ENCODE assay signal across 10 mouse cellular contexts in the genomic region with DNA sequence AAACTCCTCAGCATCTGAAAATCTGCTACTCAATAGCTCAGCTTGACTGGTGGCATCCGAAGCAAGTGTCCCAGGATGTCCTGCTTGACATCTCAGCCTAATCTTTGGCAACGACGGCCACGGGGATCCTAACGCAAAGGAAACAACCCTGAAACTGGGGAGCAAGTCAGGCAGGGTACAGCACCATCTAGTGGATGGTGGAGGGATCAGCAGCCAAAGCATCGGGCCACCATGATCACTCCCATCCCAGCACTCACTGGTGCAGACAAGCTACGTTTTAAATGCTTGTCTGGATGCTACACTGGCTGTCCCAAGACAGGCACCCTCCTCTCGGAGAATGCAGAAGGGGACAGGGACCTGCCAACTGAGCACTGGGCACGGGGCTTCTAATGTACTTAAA. TPM values are rescaled to one million over a fixed set of nuclear protein-coding genes. Genes with fewer than 3 reads are reported as not detected.
DNase-seq lines count a peak whose midpoint lies in the region; ATAC-seq and TF ChIP-seq lines count a peak whose summit lies in the region.
"Had no signal": no experiment of that assay in that cellular context is flagged by ENCODE, and none has a peak within 500 bp of the region (broad histone marks: within the 10 kb centered on the region; RNA-seq: fewer than 3 reads in every experiment).

A gene (minus strand): TSS at position 156 of the 400 bp plus-strand sequence.

- no peak within 1 kb of the TSS for H3K4me3 ChIP-seq in heart, embryonic 10.5 days
- H3K4me3 ChIP-seq in E14TG2a.4 (replicated peaks; ENCODE audit: low read length), result no peak within 1 kb of the TSS
- peak within 1 kb of the TSS; percentile 56 for H3K4me3 ChIP-seq in megakaryocyte, embryonic 14.5 days (replicated peaks)
- H3K4me3 ChIP-seq: embryonic facial prominence, embryonic 13.5 days; neural tube, embryonic 13.5 days had no signal

- TF ChIP-seq CTCF in E14TG2a.4 (conservative IDR thresholded peaks at IDR 0.05; ENCODE audit: low read length), result peak; percentile 96

- H3K36me3 ChIP-seq in heart, embryonic 10.5 days, result peaks cover 27% of the 10 kb centered on the region
- H3K36me3 ChIP-seq in E14TG2a.4 (ENCODE audit: insufficient read depth, low read length), result peaks cover 28% of the 10 kb centered on the region
- peaks cover 34% of the 10 kb centered on the region for H3K36me3 ChIP-seq in megakaryocyte, embryonic 14.5 days (replicated peaks; ENCODE audit: low read length)

- H3K9me3 ChIP-seq in heart, embryonic 10.5 days, result no peaks in the 10 kb centered on the region
- no peaks in the 10 kb centered on the region for H3K9me3 ChIP-seq in E14TG2a.4 (ENCODE audit: low read length)
- no peaks in the 10 kb centered on the region for H3K9me3 ChIP-seq in megakaryocyte, embryonic 14.5 days
- H3K9me3 ChIP-seq: embryonic facial prominence, embryonic 13.5 days; neural tube, embryonic 13.5 days had no signal

- ATAC-seq in cerebellum, adult (ENCODE audit: insufficient number of reproducible peaks, low FRiP score, low TSS enrichment), result peak; percentile 57
- peak; percentile 76 for ATAC-seq in granulocyte monocyte progenitor cell, adult 5-6 weeks (replicated peaks; ENCODE audit: poor library complexity, severe bottlenecking)

- no peak within 1 kb of the TSS for H3K27ac ChIP-seq in heart, embryonic 10.5 days
- H3K27ac ChIP-seq: embryonic facial prominence, embryonic 13.5 days; neural tube, embryonic 13.5 days had no signal

- peak; percentile 46 for DNase-seq in heart, adult 8-10 months (ENCODE audit: low spot score)
- DNase-seq in heart, embryonic 10.5 days (ENCODE audit: low spot score), result no peak
- DNase-seq in layer of hippocampus, postnatal 36 days, result peak; percentile 55 to 61
- DNase-seq in spleen, postnatal 36 days (ENCODE audit: low spot score in 2 of 2), result peak; percentile 38 to 65

- WGBS in heart, embryonic 10.5 days, result 10% methylated on average over 9 of the region's 9 CpGs

- H3K4me1 ChIP-seq in heart, embryonic 10.5 days, result peaks cover 16% of the 10 kb centered on the region; the same call in 1 of the 2 replicates
- H3K4me1 ChIP-seq in E14TG2a.4 (replicated peaks; ENCODE audit: low read depth, low read length), result peaks cover 34% of the 10 kb centered on the region
- peaks cover 41% of the 10 kb centered on the region for H3K4me1 ChIP-seq in megakaryocyte, embryonic 14.5 days
- H3K4me1 ChIP-seq: embryonic facial prominence, embryonic 13.5 days; neural tube, embryonic 13.5 days had no signal

- H3K27me3 ChIP-seq in heart, embryonic 10.5 days (ENCODE audit: insufficient read depth, poor library complexity, severe bottlenecking), result 0 out of 2 replicates have a peak, but pooled peaks cover 15% of the 10 kb centered on the region
- H3K27me3 ChIP-seq in E14TG2a.4 (ENCODE audit: insufficient read depth, low read length), result 0 out of 2 replicates have a peak, but pooled peaks cover 4% of the 10 kb centered on the region
- H3K27me3 ChIP-seq in megakaryocyte, embryonic 14.5 days (replicated peaks), result peaks cover 8% of the 10 kb centered on the region
- H3K27me3 ChIP-seq: embryonic facial prominence, embryonic 13.5 days; neural tube, embryonic 13.5 days had no signal

RNA-seq across cellular contexts. Expression of the gene that starts here (rescaled TPM):
- total RNA-seq in heart, adult 8-10 months (2022), result not detected
- polyA plus RNA-seq in heart, embryonic 10.5 days (2016; fragmentation: Nextera tagmentation; extraction: Ambion mirVana), result 0.16 and 0.52 TPM in 2 replicates
- not detected in 2 replicates for total RNA-seq in granulocyte monocyte progenitor cell, adult 5-6 weeks (2014; fragmentation: Nextera tagmentation)
- total RNA-seq in granulocyte monocyte progenitor cell, adult 5-6 weeks (2017), result 0.04 TPM in 1 of 2 replicates, not detected in the other
- total RNA-seq in layer of hippocampus, postnatal 36 days (2021), result 1 to 10 TPM; 4.0 to 6.7 TPM
- polyA plus RNA-seq in megakaryocyte, embryonic 14.5 days (2012; ENCODE audit: insufficient read depth, low replicate concordance), result 0.82 and 2.7 TPM in 2 replicates
- polyA plus RNA-seq: neural tube, embryonic 13.5 days had no signal

Comparison
In these comparisons a context has a peak if more than half of its experiments do, and no peak if none do; other contexts are left out.
1. RNA of the gene that starts here (total RNA-seq): 4.0 to 6.7 TPM in layer of hippocampus, postnatal 36 days; not detected in heart, adult 8-10 months and 0.04 TPM in granulocyte monocyte progenitor cell, adult 5-6 weeks; every median in the first group is over 4 times any median in the second.
2. Peak in DNase-seq in heart, adult 8-10 months; RNA of the gene not detected or under 1 TPM.
3. Peak in ATAC-seq in granulocyte monocyte progenitor cell, adult 5-6 weeks; RNA of the gene not detected or under 1 TPM.